1 mouse cellular context compared by ENCODE assay signal in genomic region chr3:36563666-36564065, GRCm38 (mm10).
A peak's percentile ranks its signal among the peaks of the same experiment; 100 is the strongest.
TF ChIP-seq lines count a peak whose summit lies in the region.

No protein-coding gene starts in this region.

TF ChIP-seq in MEL, 35 proteins besides CTCF, POLR2A, EP300 and RAD21:
- TF ChIP-seq ZMIZ1 (IDR thresholded peaks at IDR 0.05; ENCODE audit: low read depth, low read length) (0 out of 2 replicates have a peak, but pooled peaks have one; percentile 28), TAL1 (IDR thresholded peaks at IDR 0.05; ENCODE audit: low read length) (no peak), CHD2 (IDR thresholded peaks at IDR 0.05; ENCODE audit: low read length) (peak; percentile 16; the same call in 1 of the 2 replicates), POLR2AphosphoS2 (IDR thresholded peaks at IDR 0.05; ENCODE audit: low read length) (peak; percentile 54; the same call in 1 of the 2 replicates)
TF ChIP-seq in MEL: peak in this region for 3.
